Mouse (Mus musculus) lung, adult 2 months (tissue): Measurements from ENCODE around the gene Epb41l1.

ENCODE experiments used
- CTCF ChIP-seq: fragments of 200-500 bp; IDR thresholded peaks from 2 replicates; pipeline ENCODE4 v1.5.1; 2011; ENCODE audit warnings: mild to moderate bottlenecking, low read length, control low read depth; ENCODE audit not compliant: insufficient read depth
- POLR2A ChIP-seq: fragments of 200-500 bp; IDR thresholded peaks from 2 replicates; pipeline ENCODE4 v1.6.1; 2011; ENCODE audit warnings: low read depth, mild to moderate bottlenecking, control low read depth, low read length, borderline replicate concordance; ENCODE audit errors: extremely low read depth

GRCm38 (mm10) chr2:156469508-156469907 is 48.8 kb downstream of the Epb41l1 start:
- TF ChIP-seq CTCF (no peak), POLR2A (no peak)
